Comparison of ENCODE assay signal across 28 mouse cellular contexts in genomic region chr2:164871602-164872303, GRCm38 (mm10). TPM values are rescaled to one million over a fixed set of nuclear protein-coding genes. Genes with fewer than 3 reads are reported as not detected.
DNase-seq lines count a peak whose midpoint lies in the region; ATAC-seq and TF ChIP-seq lines count a peak whose summit lies in the region.
"Had no signal": no experiment of that assay in that cellular context is flagged by ENCODE, and none has a peak within 500 bp of the region (broad histone marks: within the 10 kb centered on the region; RNA-seq: fewer than 3 reads in every experiment).

No protein-coding gene starts in this region.

- H3K36me3 ChIP-seq in testis, adult 2 months (ENCODE audit: control insufficient read depth, insufficient read depth, low read length), result no peaks in the 10 kb centered on the region
- H3K36me3 ChIP-seq in intestine, embryonic 16.5 days (ENCODE audit: control insufficient read depth, insufficient read depth, low read length), result no peaks in the 10 kb centered on the region
- H3K36me3 ChIP-seq in stomach, postnatal 0 days (ENCODE audit: control insufficient read depth, insufficient read depth, low read length), result no peaks in the 10 kb centered on the region
- H3K36me3 ChIP-seq: embryonic facial prominence, embryonic 13.5 days; forebrain, embryonic 10.5 days; G1E; hindbrain, embryonic 15.5 days; limb, embryonic 12.5 days had no signal

- H3K9ac ChIP-seq in intestine, embryonic 16.5 days (ENCODE audit: low read depth, low read length), result no peak overlapping the region
- no peak overlapping the region for H3K9ac ChIP-seq in stomach, postnatal 0 days (ENCODE audit: low read length)
- H3K9ac ChIP-seq: embryonic facial prominence, embryonic 13.5 days; hindbrain, embryonic 15.5 days; limb, embryonic 12.5 days had no signal

- no peak for TF ChIP-seq POLR2A in testis, adult 2 months (IDR thresholded peaks at IDR 0.05; ENCODE audit: control insufficient read depth, low read depth, low read length)

- 58% methylated on average over 6 of the region's 6 CpGs for WGBS in intestine, embryonic 16.5 days
- WGBS in stomach, postnatal 0 days, result 54% methylated on average over 6 of the region's 6 CpGs

- no peak for ATAC-seq in Patski
- peak; percentile 56 for ATAC-seq in intestine, embryonic 16.5 days
- ATAC-seq in stomach, postnatal 0 days (ENCODE audit: low FRiP score, low TSS enrichment), result no peak
- ATAC-seq: forebrain, embryonic 16.5 days; midbrain, embryonic 16.5 days had no signal

- H3K27ac ChIP-seq in testis, adult 2 months (ENCODE audit: control insufficient read depth, insufficient read depth, low read depth, low read length), result no peak overlapping the region
- H3K27ac ChIP-seq in intestine, embryonic 16.5 days (ENCODE audit: low read length), result peak overlapping the region; percentile 45; the same call in 1 of the 2 replicates
- H3K27ac ChIP-seq in stomach, postnatal 0 days (replicated peaks), result no peak overlapping the region
- H3K27ac ChIP-seq: embryonic facial prominence, embryonic 13.5 days; forebrain, embryonic 10.5 days; hindbrain, embryonic 15.5 days; left cerebral cortex, adult 2 months; limb, embryonic 12.5 days had no signal

- CTCF ChIA-PET in Patski (lab: Charles Lee), result no interaction called here

- DNase-seq in testis, postnatal 14 days (ENCODE audit: low spot score), result no peak
- DNase-seq in Patski (ENCODE audit: low read depth, low spot score), result no peak
- no peak for DNase-seq in stomach, postnatal 0 days (ENCODE audit: low spot score)
- DNase-seq in frontal cortex, postnatal 14 days (ENCODE audit: low spot score in 2 of 2), result no peak
- DNase-seq: adrenal gland, adult 8-10 months; B cell, adult 2 months; cerebellum, adult 8-10 months; cerebellum, postnatal 25 days; embryo, embryonic 11 days; gastrocnemius, postnatal 10 days; kidney, adult 9 months; kidney, postnatal 10 days; lung, postnatal 36 days; right cerebral cortex, postnatal 25 days; spleen, adult 18-20 months had no signal

- no peak overlapping the region for H3K4me3 ChIP-seq in testis, adult 2 months (ENCODE audit: control insufficient read depth, low read depth, low read length)
- no peak overlapping the region for H3K4me3 ChIP-seq in intestine, embryonic 16.5 days (ENCODE audit: low read length)
- H3K4me3 ChIP-seq in stomach, postnatal 0 days (ENCODE audit: low read depth, low read length), result no peak overlapping the region
- H3K4me3 ChIP-seq: embryonic facial prominence, embryonic 13.5 days; forebrain, embryonic 10.5 days; hindbrain, embryonic 15.5 days; left cerebral cortex, adult 2 months; limb, embryonic 12.5 days had no signal

- in situ Hi-C loops in Patski (cut with MboI; ENCODE audit: low pct_unique_long_range_greater_than_20kb), result no loop called here

- TF ChIP-seq CTCF in testis, adult 2 months (IDR thresholded peaks at IDR 0.05; ENCODE audit: control insufficient read depth, insufficient read depth, insufficient replicate concordance, low read depth, low read length), result 0 out of 2 replicates have a peak, but pooled peaks have one; percentile 18
- TF ChIP-seq CTCF in Patski (IDR thresholded peaks at IDR 0.05), result peak; percentile 47
- TF ChIP-seq CTCF in stomach, postnatal 0 days (IDR thresholded peaks at IDR 0.05; ENCODE audit: low read depth), result no peak; the same call in 1 of the 2 replicates

- TF ChIP-seq EP300 in stomach, postnatal 0 days (optimal IDR thresholded peaks at IDR 0.05), result no peak

- H3K4me1 ChIP-seq in testis, adult 2 months (ENCODE audit: control insufficient read depth, insufficient read depth, low read length), result peaks cover 10% of the 10 kb centered on the region
- H3K4me1 ChIP-seq in intestine, embryonic 16.5 days (ENCODE audit: control insufficient read depth, insufficient read depth, low read length), result peaks cover 23% of the 10 kb centered on the region
- no peaks in the 10 kb centered on the region; the same call in none of the 2 replicates for H3K4me1 ChIP-seq in stomach, postnatal 0 days (replicated peaks; ENCODE audit: control insufficient read depth, insufficient read depth)
- H3K4me1 ChIP-seq: hindbrain, embryonic 15.5 days had no signal

- H3K9me3 ChIP-seq in intestine, embryonic 16.5 days (ENCODE audit: control insufficient read depth, low read length), result no peaks in the 10 kb centered on the region
- H3K9me3 ChIP-seq in stomach, postnatal 0 days (ENCODE audit: control insufficient read depth, low read length), result no peaks in the 10 kb centered on the region
- H3K9me3 ChIP-seq: hindbrain, embryonic 15.5 days had no signal

- H3K27me3 ChIP-seq in testis, adult 2 months (ENCODE audit: control insufficient read depth, insufficient read depth, low read length), result no peaks in the 10 kb centered on the region
- H3K27me3 ChIP-seq in Patski, result no peaks in the 10 kb centered on the region
- no peaks in the 10 kb centered on the region for H3K27me3 ChIP-seq in intestine, embryonic 16.5 days (replicated peaks; ENCODE audit: control insufficient read depth, insufficient read depth, low read length)
- H3K27me3 ChIP-seq in stomach, postnatal 0 days (ENCODE audit: control insufficient read depth, insufficient read depth, low read length), result no peaks in the 10 kb centered on the region
- H3K27me3 ChIP-seq: embryonic facial prominence, embryonic 13.5 days; hindbrain, embryonic 15.5 days; limb, embryonic 12.5 days had no signal

- POLR2A ChIA-PET in Patski (lab: Charles Lee), result no interaction called here

- no peak overlapping the region for H3K4me2 ChIP-seq in intestine, embryonic 16.5 days (ENCODE audit: low read depth, low read length)
- no peak overlapping the region for H3K4me2 ChIP-seq in stomach, postnatal 0 days (replicated peaks; ENCODE audit: low read depth)
- H3K4me2 ChIP-seq: embryonic facial prominence, embryonic 13.5 days; heart, embryonic 11.5 days; hindbrain, embryonic 15.5 days; limb, embryonic 12.5 days; liver, embryonic 11.5 days; midbrain, embryonic 11.5 days had no signal

RNA-seq across cellular contexts. Expression of gene Pcif1, which starts 7.4 kb away (rescaled TPM):
- 17.0 and 19.3 TPM in 2 replicates for polyA plus RNA-seq in testis, adult 2 months (2012; rRNA removed)
- 38.7 TPM for polyA plus RNA-seq in Patski (2021)
- 57.9 and 64.0 TPM in 2 replicates for polyA plus RNA-seq in intestine, embryonic 16.5 days (2015; fragmentation: Nextera tagmentation; extraction: Ambion mirVana)
- polyA plus RNA-seq in stomach, postnatal 0 days (2015; fragmentation: Nextera tagmentation; extraction: Ambion mirVana), result 49.2 and 51.4 TPM in 2 replicates

RNA-seq across cellular contexts. Expression of gene Pltp, which starts 14.2 kb away (rescaled TPM):
- 18.0 and 23.7 TPM in 2 replicates for polyA plus RNA-seq in testis, adult 2 months (2012; rRNA removed)
- 9.4 TPM for polyA plus RNA-seq in Patski (2021)
- 31.4 and 31.5 TPM in 2 replicates for polyA plus RNA-seq in intestine, embryonic 16.5 days (2015; fragmentation: Nextera tagmentation; extraction: Ambion mirVana)
- 42.7 and 44.2 TPM in 2 replicates for polyA plus RNA-seq in stomach, postnatal 0 days (2015; fragmentation: Nextera tagmentation; extraction: Ambion mirVana)
- polyA plus RNA-seq: G1E had no signal

RNA-seq across cellular contexts. Expression of gene Neurl2, which starts 38.5 kb away (rescaled TPM):
- polyA plus RNA-seq in testis, adult 2 months (2012; rRNA removed), result 1.2 and 1.3 TPM in 2 replicates
- 2.6 TPM for polyA plus RNA-seq in Patski (2021)
- 6.1 and 7.5 TPM in 2 replicates for polyA plus RNA-seq in intestine, embryonic 16.5 days (2015; fragmentation: Nextera tagmentation; extraction: Ambion mirVana)
- polyA plus RNA-seq in stomach, postnatal 0 days (2015; fragmentation: Nextera tagmentation; extraction: Ambion mirVana), result 4.6 and 5.3 TPM in 2 replicates

RNA-seq across cellular contexts. Expression of gene Ctsa, which starts 39.1 kb away (rescaled TPM):
- 22.7 and 25.9 TPM in 2 replicates for polyA plus RNA-seq in testis, adult 2 months (2012; rRNA removed)
- 479 TPM for polyA plus RNA-seq in Patski (2021)
- 418 and 551 TPM in 2 replicates for polyA plus RNA-seq in intestine, embryonic 16.5 days (2015; fragmentation: Nextera tagmentation; extraction: Ambion mirVana)
- polyA plus RNA-seq in stomach, postnatal 0 days (2015; fragmentation: Nextera tagmentation; extraction: Ambion mirVana), result 107 and 114 TPM in 2 replicates

RNA-seq across cellular contexts. Expression of gene Zfp335, which starts 39.8 kb away (rescaled TPM):
- 9.8 and 10.6 TPM in 2 replicates for polyA plus RNA-seq in testis, adult 2 months (2012; rRNA removed)
- 19.0 TPM for polyA plus RNA-seq in Patski (2021)
- 9.6 and 10.5 TPM in 2 replicates for polyA plus RNA-seq in intestine, embryonic 16.5 days (2015; fragmentation: Nextera tagmentation; extraction: Ambion mirVana)
- polyA plus RNA-seq in stomach, postnatal 0 days (2015; fragmentation: Nextera tagmentation; extraction: Ambion mirVana), result 3.7 and 4.3 TPM in 2 replicates
